Mouse (Mus musculus) adrenal gland, postnatal 4 days (tissue): ENCODE measurements around the gene Slc43a2. TPM values are rescaled to one million over a fixed set of nuclear protein-coding genes. Genes with fewer than 3 reads are reported as not detected.
"Not testable (repeated sequence)": the region's sequence is repeated elsewhere in the genome, so short reads cannot be mapped to it uniquely, and the experiment has no call there.

Experiments
- DNase-seq, 2 experiments: peaks; one replicate each; pipeline ENCODE4 v3.0.0; 2021 to 2022; ENCODE audit warnings: low spot score in 2 of 2, mixed read lengths in 2 of 2
- total RNA-seq, 2 experiments: library from RNA; stranded (reverse); gene quantifications; 2 replicates each; pipeline ENCODE4 v1.2.3; 2021

The Slc43a2 gene
- total RNA-seq, 2 experiments from 2014 or later = 24.2 to 33.0 TPM

DNA sequence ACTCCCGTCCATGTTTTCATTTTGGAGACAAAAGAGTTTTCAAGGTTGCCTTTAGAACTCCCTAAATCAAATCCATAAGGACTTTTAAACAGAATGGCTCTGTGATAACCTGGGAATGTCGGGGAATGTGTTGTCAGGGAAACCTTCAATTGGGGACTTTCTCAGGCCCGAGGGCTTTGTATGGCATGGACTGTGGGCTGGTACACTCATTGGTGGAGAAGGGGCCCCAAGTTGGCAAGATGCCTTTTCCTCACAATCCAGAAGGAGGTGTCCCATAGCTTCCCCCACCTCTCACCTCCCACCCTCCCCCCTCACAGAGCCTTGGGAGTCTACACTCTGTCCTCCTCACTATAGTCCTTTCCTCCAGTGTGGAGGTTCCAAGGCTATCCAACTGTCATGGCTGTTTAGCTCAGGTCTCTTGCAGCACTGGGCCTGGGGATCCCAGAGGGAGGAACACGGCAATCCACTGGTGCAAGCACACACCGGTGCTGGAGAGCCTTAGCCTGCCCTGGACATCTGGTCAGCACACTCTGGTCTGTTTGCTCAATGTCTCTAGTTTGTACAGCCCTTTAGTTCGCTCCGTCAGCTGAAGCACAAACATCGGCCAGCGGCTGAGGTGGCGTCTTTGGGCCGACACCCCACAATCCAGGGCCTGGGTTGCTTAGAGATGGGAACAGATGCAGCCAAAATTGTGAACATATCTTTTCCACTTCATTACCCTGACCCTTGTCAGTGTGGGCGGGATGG is 18.9 kb downstream of the Slc43a2 start:
- DNase-seq = no peak

DNA sequence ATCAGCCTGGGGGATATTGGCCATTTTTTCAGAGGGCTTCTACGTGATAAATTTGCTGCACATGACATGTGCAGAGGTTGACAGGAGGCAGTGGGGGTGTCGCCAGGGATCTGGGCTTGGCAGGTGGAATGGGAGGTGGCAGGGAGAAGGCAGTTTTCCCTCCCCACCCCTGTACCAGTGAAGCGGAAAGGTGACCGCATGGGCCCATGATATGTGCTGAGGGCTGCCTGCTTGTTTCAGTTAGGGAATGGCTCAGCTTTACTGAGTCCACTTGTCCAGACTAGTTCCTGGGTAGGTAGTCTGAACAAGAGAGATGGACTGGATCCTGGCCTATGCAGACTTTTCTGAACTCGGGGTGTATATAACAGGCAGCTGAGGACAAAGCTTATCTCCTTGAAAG is 19.8 kb downstream of the Slc43a2 start:
- no peak for DNase-seq

DNA sequence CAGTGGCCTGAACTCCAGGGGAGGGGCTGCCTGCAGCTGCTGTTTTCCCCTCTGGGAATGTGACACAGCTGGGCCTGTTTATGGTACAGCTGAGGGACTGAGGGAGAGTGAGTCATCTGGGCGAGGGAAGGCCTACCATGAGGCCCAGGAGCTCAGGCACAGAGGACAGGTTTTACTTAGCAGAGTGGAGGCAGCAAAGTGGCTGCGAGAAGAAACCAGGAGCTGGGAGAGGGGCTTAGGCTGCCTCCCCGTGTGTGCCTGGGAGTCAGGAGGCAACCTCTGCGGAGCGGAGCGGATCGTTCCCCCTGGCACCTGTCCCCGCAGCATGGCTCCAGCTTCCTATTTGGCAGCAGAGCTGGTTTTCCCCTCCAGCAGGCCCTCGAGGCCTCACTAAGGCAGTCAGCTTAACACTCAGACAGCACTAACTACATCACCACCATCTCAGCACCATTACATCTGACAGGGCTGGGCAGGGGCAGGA is 20.5 kb downstream of the Slc43a2 start:
- no peak for DNase-seq

DNA sequence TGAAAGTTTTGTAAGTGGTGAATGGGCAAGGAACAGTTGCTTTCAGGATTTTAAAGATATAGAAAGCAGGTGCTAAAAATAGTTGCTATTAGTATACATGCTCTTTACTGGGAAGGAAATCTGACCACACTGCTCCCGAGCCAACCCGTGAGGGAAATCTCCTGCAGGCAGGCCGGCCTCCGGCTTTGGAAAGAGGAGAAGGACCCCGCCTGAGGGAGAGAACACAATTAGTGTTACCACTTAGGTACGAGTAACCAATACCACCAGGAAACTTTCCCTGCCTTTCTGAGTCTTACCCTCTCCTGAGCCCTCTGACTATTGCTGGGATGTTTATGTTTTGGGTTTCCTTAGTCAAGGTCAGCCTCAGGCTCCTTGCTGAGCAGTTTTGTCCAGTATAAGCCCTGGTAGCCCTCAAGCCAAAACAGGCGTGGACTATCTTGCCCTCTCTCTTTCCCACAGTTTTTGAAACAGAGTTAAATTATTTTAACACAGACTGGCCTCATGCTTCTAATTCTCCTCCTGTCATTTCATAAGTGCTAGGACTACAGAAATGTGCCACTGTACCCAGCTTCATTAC is 21.5 kb downstream of the Slc43a2 start:
- no peak for DNase-seq

DNA sequence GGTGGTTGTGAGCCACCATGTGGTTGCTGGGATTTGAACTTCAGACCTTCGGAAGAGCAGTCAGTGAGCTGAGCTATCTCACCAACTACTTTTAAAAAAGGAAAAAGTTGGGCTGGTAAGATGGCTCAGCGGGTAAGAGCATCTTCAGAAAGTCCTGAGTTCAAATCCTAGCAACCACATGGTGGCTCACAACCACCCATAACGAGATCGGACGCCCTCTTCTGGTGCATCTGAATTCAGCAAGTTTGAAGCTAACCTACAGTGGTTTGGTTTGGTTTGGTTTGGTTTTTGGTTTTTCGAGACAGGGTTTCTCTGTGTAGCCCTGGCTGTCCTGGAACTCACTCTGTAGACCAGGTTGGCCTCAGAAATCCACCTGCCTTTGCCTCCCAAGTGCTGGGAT is 24.5 kb downstream of the Slc43a2 start:
- DNase-seq = not testable (repeated sequence)

DNA sequence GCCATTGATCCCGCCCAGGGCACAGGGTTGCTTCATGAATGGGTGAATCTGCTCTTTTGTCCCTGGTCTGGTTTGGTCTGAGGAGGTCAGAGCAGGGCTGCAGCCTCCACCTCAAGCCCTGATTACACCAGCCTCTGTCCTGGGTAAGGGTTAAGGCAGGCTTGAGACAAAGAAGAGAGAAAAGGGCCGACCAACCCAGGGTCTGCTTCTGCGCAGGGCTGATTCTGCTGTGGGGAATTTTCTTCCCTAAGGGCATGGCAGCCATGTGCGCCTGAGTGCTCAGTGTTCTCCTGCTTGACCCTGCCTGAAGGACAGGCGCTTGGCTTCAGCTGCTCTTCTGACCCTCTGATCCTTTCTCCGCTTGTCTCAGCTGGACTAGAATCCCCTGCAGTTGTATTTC is 25.6 kb downstream of the Slc43a2 start:
- DNase-seq = no peak

DNA sequence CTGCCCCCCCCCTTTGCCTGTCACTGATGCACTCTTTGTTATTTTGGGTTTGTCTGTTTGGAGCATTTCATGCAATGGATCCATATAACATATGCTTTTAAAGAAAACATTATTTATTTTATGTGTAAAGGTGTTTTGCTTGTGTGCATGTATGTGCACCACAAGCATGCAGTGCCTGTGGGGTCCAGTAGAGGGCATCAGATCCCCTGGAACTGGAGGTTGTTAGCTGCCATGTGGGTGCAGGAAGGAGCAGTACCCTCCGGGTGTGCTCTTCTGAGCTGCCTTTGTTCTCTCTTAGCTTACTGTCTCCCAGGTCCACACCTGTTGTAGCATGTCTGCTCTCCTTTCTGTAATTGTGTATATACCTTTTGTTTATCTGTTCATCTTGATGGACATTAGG is 26.6 kb downstream of the Slc43a2 start:
- no peak for DNase-seq

DNA sequence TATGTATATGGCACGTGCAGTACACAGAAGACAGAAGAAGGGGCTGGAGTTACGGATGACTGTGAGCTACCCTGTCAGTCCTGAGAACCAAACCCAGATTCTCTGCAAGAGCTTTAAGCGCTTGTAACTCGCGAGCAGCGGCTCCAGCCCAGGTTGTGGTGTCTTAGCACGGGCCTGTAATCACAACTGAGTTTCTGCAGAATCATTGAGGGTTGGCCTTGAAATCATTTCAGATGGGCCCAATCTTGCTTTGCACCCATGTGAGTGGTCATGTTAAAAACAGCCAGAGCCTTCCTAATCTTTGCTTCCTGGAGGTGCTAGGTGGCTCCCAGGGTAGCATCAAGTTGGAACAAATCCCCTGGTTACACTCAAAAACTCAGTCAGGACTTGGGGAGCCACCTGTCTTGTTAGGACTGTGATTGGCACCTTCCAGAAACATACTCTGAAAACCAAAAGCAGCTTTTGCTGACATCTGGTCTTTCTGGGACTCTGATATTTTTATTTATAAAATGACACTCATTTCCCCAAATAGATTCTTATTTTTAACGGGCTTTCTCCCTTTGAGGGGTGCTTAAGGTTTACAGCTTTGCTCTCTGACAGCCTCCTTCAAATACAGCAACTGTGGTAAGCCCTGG is 28.5 kb downstream of the Slc43a2 start:
- DNase-seq = no peak

DNA sequence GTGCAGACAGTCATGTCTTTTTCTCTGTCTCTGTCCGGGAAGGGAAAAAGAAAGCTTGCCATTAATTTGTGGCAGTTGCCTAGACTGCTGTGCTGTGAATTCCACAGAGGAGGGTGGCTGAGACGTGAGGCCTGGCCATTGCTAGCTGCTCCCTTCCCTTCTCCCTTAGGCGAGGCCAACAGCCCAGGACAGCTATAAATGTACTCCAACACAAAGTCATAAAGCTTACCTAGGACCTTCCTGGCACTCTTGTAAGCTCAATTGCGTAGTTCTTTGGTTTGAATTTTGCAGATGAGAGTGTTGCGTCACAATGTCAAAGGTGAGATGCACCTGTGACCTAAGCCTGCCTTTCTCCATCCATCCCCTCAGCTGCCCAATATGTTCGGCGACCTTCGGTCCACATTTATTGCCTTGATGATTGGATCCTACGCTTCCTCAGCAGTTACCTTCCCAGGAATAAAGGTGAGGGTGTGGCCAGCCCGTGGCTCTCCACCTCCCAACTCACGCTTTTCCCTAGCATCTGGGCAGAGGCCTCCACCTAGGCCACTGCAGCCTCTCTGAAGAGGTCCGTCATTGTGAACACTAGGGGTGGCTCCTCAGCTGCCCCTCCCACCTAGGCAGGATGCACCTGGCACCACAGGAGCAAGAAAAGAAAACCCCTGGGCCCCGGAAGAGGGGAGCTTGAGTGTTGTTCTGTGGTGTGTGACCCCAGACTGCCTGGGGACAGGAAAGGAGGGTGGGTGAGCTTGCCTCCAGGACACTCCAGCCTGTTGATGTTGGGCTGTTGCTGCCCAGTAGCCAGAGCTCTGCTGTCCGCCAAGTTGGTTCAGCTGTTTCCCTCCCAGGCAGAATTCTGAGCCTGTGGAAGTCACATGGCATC is 29.3 kb downstream of the Slc43a2 start:
- DNase-seq = no peak

DNA sequence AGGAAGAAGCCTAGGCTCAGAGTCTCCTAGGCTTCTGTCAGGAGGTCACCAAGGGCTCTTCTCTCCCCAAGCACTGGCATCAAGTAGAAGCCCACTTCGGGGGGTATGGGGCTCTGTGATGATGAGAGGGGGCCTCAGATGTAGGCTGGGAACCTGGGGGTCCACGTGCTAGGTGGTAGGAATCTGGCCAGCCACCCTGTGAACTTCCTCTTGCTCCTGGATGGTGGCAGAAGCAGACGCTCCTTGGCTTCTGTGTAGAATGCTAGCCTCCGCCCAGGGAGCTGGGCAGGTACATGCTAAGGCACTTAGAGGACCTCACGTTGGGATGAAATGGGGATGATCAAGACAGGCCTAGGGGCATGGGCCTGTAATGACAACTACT is 29.9 kb downstream of the Slc43a2 start:
- DNase-seq = no peak

DNA sequence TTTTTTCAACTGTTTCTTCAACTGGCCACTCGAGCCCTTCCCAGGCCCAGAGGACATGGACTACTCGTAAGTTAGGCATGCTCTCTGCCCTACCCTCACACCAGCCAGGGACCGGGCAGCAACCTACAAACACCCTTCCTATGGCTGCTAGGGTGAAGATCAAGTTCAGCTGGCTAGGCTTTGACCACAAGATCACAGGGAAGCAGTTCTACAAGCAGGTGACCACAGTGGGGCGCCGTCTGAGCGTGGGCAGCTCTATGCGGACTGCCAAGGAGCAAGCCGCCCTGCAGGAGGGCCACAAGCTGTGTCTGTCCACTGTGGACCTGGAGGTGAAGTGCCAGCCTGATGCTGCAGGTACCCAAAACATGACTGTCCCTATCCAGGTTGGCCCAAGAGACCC is 31.3 kb downstream of the Slc43a2 start:
- no peak for DNase-seq

DNA sequence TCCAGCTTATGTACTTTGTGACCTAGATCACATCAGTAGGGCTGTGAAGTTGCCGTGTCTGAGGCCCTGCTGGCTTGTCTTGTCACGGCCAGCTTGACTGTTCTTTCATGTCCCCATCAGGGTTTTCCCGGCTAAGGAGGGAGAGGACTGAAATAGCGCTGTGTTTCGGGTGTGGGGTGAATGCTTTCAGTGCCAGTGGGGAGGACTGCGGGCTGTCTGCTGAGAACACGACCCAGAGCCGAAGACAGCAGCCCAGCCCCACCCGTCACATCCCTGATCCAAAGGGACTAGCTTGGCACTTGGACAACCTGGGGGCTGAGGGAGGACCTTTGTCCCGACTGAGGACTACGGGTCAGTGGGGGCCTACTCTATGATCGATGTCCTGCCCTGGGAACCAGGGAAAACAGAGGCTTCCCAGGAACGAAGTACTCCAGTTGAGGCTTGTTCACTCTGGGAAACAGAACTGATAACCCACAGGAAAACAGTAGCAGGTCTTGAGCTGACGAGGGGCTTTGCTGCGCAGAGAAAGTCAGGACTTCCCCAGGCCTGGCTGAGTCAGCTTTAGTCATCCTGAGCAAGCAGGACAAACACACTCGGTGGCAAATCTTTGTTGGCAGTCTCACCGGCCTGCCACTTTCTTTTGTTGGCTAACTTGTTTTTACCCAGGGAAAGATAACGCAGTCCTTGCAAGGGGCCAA is 32.5 kb downstream of the Slc43a2 start:
- no peak for DNase-seq

DNA sequence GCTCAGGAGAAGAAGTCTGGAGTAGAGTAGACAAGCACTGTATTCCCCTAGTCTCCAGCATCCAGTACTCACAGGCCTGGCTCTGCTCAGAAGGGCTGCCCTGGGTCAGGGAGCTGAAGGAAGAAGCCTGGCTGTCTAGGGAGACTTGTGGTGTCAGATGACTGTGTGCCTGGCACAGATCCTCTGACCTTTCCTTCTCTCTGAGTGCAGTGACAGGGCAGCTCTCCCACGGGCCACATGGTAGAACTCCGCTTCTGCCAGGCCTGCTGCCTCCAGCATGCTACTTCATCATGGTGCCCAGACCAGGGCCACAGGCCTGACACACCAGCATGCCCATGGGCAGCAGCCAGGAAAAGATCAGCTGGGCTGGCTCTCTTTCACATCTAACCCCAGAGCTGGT is 34.4 kb downstream of the Slc43a2 start:
- no peak for DNase-seq

DNA sequence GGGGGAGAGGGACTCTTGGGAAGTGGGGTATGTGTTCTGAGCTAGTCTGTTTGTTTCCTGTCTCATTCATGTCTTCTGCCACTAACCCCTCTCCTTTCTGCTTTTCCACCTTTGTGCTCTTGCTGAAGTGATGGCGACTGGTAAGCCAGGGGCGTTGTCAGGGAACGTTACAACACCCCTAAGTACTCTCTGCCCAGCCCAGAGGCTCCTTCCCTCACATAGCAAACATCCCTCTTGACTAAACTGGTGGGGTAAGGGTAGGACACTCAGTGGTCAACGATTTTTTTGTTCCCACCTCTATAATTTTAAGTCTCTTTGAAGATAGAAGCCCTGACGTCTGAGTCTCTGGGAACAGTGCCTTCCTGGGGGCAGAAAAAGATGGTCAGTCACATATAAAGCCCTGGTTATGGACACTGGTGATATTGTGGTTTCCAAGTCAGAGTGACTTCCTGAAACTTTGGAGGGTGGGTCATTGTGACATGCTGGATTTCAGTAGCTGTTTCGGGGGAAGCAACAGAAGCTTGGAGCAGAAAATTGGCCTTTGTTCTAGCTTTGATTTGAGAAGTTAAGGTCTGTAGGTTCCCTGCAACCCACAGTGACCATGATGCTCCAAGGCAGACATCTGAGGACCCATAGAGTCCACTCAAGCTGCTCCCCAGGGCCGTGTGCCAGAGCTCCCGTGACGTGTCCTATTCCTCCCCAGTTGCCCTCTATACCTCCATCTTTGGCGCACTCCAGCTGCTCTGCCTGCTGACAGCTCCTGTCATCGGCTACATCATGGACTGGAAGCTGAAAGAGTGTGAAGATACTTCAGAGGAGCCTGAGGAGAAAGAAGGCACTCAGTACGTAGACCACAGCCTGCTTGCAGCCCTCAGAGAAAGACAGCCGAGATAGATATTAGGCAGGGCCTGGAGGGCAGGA is 35.0 kb downstream of the Slc43a2 start:
- DNase-seq = no peak

DNA sequence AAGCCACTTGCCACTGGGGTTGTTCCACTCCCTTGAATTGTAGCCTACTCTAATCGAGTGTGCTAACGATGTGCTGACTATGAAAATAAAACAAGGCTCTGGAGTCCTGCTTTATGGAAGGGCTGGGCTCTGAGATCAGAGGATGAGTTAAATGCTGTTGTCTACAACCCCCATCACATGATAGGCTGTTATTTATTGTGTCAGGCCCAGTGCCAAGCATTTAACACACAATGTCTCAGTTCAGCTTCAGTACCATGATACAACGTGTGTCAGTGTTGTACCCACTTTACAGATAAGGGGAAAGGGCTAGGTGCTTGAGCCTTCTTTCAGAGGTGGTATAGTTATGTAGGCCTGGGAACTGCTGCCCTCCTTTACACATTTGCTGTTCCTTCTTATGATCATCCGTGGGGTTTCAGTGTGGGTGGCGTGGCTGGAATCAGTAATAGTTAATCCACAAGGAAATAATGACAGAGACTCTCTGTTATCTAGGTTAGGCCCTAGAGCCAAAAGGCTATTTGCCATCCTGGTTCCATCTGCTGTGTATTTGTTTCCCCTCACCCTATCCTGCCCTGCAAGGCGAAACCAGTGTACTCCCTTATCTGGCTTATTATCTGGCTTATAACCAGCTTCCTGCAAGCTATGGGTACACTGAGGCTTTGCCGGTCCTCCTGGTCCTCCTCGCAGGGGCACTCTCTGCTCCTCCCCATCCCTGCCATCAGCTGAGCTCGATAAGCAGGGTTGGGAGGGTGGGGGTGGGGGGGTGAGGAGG is 36.0 kb downstream of the Slc43a2 start:
- DNase-seq = no peak

DNA sequence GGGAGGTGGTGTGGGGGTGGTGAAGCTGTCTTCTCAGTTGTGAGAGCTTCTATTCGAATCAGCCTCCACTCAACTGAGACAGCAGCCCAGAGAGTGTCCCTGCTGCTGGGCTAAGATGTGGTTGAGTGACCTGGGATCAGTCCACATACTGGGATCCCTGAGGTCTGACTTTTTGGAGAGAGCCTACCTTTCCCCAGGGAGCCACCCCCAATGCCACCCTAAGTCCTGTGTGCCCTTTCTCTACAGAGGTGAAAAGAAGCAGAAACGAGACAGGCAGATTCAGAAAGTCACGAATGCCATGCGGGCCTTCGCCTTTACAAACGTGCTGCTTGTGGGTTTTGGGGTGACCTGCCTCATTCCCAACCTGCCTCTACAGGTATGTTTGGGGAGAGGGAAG is 36.6 kb downstream of the Slc43a2 start:
- no peak for DNase-seq

DNA sequence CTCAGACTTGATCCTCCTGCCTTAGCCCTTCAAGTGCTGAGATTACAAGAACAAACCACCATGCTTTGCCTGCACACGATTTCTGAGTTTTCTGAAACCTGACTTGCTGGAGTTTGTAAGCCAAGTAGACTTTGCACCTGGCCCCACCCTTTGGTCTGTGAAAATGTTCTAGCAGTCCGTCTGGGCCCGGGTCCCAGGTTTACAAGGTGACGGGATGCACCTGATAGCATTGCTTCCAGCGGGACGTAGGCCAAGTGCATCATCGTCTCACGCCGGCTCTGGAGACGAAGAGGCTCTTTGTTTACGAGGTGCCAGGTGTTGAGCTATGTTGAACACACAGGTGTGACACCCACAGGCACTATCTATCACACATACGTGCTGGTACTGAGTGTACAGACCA is 37.5 kb downstream of the Slc43a2 start:
- no peak for DNase-seq

DNA sequence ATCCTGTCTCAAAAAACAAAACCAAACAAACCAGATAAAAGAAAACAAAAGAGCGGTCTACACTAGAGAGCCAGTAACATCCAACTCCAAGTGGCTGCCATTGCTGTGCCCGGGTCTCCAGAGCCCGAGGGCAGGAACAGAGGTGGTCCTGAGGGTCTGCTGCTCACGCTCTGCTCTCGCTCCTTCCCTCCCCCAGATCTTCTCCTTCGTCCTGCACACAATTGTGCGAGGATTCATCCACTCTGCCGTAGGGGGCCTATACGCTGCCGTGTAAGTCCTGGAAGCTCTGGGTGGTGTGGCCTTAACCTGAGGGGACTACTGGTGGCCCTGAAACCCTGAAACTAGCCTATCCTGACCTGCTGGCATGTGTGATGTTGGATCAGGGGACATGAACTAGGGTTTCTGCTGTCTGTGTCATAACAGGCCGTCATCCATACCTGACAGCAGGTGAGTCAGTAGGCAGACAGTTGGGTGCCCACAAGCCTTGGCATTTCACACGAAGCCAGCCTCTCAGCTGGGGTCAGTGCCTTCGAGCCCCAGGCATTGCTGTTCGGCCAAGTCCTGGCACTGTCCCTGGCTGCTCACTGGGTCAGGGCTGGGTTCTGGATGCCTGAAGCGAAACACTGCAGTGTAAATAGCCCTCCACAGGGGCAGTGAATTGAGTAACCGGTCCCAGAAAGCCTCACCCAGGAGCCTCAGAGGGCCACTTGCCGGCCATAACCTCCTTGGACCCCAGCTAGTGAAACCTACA is 39.1 kb downstream of the Slc43a2 start:
- DNase-seq = no peak
